Mouse (Mus musculus) erythroblast, adult 5-6 weeks (primary cell): ENCODE measurements around the gene Tex19.2. TPM values are rescaled to one million over a fixed set of nuclear protein-coding genes. Genes with fewer than 3 reads are reported as not detected.
A peak's percentile ranks its signal among the peaks of the same experiment; 100 is the strongest.

ENCODE experiments used
- ATAC-seq: replicated peaks from 2 replicates; pipeline ENCODE4 v1.8.0; 2016; ENCODE audit warnings: moderate number of reproducible peaks, mild to moderate bottlenecking, moderate TSS enrichment, inconsistent platforms; ENCODE audit not compliant: poor library complexity, low FRiP score, severe bottlenecking
- total RNA-seq, 2 experiments: library from RNA; stranded (forward) in 1 of 2; stranded (reverse) in 1 of 2; fragments of 150-400 nt in 1 of 2; fragments of 200-764, 138-1000 nt in 1 of 2; gene quantifications; 2 replicates each; pipeline versions ENCODE4 v1.2.3 to v1.2.4; 2015 to 2017; ENCODE audit warnings: low replicate concordance in 2 of 2

Gene Tex19.2
- total RNA-seq (2015; ENCODE audit: low replicate concordance) (not detected in 2 replicates), total RNA-seq (2017; ENCODE audit: low replicate concordance) (not detected in 2 replicates)

DNA sequence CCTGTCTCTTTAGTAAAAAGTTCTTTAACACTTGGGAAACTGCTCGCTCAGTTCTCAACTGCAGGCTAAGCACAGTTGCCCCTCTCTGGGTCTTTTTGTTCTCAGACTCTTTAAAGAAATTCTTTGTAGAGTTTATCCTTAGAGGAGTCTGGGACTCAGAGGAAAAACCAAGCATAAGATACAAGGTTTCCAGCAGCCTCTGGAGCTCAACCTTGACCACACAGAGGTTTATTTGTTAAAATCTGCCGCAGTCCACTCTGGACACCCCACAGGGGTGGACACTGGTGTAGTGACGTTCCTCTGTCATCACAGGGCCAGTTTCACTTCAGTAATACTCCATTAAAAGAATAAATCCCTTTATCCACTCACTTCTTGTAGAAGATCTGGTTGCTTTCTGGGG, at the start of gene Tex19.2:
Gene Tex19.2, minus strand, starts transcription at position 101 of the 400 bp plus-strand sequence.
- ATAC-seq, result no peak

GRCm38 (mm10) chr11:121163751-121164150, 45.3 kb upstream of the Tex19.2 start:
- no peak for ATAC-seq

DNA sequence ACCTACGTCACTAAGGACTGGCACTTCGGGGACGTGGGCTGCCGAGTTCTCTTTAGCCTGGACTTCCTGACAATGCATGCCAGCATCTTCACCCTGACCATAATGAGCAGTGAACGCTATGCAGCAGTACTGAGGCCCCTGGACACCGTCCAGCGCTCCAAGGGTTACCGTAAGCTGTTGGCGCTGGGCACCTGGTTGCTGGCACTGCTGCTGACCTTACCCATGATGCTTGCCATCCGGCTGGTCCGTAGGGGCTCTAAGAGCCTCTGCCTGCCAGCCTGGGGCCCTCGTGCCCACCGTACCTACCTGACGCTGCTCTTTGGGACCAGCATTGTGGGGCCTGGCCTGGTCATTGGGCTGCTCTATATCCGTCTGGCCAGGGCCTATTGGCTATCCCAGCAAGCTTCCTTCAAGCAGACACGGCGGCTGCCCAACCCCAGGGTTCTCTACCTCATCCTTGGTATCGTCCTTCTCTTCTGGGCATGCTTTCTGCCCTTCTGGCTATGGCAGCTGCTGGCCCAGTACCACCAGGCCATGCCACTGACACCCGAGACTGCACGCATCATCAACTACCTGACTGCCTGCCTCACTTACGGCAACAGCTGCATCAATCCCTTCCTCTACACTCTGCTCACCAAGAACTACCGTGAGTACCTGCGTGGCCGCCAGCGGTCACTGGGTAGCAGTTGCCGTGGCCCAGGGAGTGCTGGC, 42.3 kb upstream of the Tex19.2 start:
- ATAC-seq, result peak; percentile 58; the same call in 1 of the 2 replicates

- ATAC-seq, result no peak
Measured at GRCm38 (mm10) chr11:121159971-121160370, 41.5 kb upstream of the Tex19.2 start, which contains the start of gene Uts2r. TSS of gene Uts2r (plus strand) at chr11:121160271.

DNA sequence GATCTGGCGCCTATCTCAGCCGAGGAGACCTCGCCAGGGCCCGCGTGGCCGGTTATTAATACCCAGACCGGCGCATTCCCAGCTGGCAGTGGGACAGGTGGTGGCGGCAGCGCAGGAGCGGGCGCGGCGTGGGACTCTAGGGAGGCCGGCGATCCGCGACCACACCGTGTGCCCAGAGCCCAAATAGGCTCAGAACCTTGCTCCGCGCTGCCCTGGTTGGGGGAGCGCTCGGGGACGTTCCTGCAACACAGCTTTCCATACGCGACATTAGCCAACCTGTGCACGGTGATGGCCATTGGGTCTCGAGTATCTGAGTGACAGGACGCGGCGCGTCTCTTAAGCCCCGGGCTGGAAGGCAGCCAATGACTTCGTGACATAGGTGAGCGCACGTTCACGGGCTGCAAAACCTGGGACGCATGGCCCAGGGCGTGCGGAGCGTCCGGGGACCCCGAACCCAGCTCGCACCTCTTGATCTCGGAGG, 38.0 kb upstream of the Tex19.2 start:
- no peak for ATAC-seq

DNA sequence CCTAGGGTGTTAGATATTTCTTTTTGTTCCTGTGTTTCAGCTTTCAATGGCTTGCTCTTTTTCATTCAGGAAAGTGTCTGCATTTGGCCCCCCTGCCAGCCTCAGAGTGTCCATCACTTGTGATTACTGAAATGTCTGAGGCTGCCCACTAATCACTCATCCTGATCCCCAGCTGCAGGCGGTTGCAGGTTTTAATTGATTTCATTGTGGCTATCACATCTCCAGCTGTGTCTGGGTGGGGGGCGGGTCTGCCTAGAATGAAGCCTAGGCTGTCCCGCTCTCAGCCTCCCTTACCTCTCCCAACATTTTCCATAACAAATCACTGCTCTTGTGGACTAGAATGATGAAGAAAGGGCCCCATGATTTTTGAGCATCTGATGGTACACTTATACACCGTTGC, 35.7 kb upstream of the Tex19.2 start:
- ATAC-seq, result no peak

DNA sequence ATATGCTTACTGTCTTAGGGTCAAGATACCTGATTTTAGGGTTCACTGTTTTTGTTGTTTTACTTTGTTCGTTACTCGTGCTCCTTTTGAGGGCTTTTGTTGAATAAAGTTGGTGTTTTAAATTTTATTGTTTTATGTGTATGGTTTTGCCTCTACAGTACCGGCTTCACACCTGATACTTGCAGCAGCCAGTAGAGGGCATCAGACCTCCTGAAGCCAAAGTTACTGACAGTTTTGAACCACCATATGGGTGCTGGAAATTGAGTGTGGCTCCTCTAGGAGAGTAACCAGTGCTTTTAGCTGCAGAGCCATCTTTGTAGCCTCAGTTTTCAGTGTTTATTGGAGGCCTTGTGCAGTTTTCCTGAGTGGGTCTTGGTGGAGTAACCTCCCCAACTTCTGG, 29.7 kb upstream of the Tex19.2 start:
- 0 out of 2 replicates have a peak, but pooled peaks have one; percentile 49 for ATAC-seq

- no peak for ATAC-seq
Measured at GRCm38 (mm10) chr11:121145865-121146264, 27.4 kb upstream of the Tex19.2 start, which contains the start of gene Tex19.1. TSS of gene Tex19.1 (plus strand) at chr11:121146143.

DNA sequence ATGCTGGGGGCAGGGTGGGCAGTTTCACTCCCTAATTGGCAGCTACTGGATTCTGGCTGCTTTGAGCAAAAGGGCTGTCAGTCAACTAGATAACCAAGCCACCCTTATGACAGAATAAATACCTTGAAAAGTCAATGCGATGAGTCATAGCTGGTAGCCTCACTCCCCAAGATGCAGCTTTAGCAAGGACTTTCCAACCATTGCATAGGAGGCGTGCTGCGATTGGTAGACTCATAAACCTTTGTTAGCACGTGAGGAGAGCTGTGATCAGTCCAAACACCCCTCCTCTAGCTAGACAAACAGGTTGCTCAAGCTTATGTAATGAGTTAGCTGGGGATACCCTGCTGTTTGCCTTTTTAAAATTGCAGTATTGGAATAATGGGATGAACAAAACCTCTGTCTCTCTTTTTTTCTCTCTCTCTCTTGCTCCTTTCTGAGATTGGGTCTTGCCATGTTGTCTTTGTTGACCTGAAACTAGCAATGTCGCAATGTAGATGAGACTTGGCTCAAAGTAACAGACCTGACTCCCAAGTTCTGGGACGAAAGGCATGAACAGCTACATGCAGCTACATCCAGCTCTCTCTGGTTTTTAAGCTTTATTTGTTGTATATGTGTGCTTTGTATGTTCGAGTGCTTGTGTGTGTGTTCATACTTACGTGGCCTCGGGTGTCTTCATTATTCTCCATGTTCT, 25.0 kb upstream of the Tex19.2 start:
- no peak for ATAC-seq

GRCm38 (mm10) chr11:121138732-121139131, 20.3 kb upstream of the Tex19.2 start:
- no peak for ATAC-seq

DNA sequence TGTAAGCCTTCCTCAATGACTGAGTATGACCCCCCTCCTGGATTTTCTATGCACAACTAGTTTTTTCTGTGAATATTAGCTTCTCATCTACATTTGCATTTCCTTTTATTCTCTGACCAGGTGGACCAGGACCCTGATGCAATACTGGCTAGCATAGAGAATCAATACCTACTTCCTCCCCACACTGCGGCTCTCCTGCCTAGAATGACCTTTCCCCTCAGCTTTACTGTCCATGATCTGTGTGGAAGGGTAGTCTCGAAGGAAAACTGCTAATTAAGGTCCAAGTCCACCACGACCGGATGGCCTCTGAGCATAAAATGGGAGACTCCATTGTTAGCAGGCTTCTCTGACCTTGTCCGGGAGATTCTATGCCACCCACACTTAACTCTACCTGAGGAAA, 19.2 kb upstream of the Tex19.2 start:
- no peak for ATAC-seq

- ATAC-seq, result no peak
Measured at GRCm38 (mm10) chr11:121134600-121134999, 16.1 kb upstream of the Tex19.2 start.

DNA sequence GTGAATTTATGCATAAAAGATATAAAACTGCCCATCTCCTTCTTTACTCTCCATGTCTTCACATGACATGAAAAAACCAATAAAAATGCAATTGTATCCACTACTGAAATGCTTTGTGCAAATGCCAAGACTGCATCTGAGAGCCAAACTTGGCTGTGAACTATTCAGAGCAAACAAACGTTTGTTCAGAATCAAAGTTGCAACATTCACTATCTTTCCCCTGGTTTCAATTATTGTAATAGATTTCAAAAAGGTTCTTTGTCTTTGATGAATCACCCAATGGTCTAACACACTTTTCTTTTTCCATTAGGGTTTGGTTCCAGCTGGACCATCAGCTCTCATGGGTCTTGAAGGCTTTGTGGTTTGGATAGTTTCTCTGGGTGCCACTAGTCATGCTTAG, 11.1 kb upstream of the Tex19.2 start:
- ATAC-seq, result no peak

DNA sequence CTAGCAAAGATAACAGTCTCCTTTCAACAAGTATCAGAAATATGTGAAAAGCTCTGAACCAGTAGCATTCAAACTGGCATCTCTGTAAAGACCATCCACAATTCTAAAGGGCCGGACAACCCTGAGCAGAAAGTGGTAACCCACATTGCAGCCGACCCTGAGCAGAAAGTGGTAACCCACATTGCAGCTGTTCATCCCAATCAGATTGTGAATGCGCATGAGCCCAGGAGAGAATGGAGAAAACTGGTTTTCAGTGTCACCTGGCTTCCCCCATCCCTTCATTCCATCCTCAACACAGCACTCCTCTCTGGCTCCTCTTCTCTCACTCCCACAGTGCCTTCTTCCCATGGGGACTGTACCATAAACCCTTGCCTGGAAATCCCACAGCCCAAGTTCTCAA, 9.0 kb upstream of the Tex19.2 start:
- ATAC-seq, result no peak

- ATAC-seq, result peak; percentile 65
Measured at GRCm38 (mm10) chr11:121126395-121126794, 7.9 kb upstream of the Tex19.2 start.

DNA sequence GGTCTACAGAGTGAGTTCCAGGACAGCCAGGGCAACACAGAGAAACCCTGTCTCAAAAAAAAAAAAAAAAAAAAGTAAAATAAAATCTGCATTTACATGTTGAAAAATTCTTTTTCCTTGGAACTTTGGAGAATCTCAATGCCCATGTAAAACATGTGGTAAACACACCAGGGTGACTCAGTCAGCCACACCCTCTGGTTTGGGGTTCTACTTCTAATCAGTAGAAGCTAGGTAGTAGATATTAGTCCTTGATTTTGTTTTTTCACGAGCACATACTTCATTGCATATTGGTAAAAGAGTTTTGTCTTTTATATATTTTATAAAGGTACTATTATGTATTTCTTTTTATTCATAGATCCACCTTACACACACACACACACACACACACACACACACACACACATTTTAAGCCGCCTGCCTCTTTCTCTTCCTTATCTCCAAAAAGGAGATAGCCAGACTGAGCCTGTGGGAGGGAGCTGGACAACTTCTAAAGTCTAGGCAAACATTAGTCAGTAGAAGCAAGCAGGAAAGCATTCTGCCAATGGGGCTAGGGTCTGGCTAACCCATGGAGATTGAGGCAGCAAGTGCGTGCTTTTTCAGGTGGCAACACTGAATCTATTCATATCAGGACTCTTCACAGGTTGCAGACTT, 7.2 kb upstream of the Tex19.2 start:
- no peak for ATAC-seq

GRCm38 (mm10) chr11:121123438-121123837, 5.0 kb upstream of the Tex19.2 start:
- no peak for ATAC-seq

GRCm38 (mm10) chr11:121122024-121122670, 3.7 kb upstream of the Tex19.2 start:
- no peak for ATAC-seq

DNA sequence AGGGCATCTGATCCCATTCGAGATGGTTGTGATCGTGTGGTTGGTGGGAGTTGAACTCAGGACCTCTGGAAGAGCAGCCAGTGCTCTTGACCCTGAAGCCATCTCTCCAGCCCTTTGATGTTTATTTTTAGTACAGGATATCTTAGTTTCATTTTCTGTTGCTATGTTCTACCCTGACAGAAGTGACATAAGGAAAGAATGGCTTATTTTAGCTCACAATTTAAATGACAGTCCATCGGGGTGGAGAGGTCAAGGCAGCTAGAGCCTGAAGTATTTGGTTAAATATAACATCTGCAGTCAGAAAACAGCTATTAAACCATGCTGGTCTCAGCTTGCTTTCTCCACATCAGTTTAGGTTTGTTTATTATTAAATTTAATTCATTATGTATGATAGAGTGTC, 2.7 kb upstream of the Tex19.2 start:
- ATAC-seq, result no peak

GRCm38 (mm10) chr11:121118106-121118505, 371 bp downstream of the Tex19.2 start:
- ATAC-seq, result no peak
